Mouse (Mus musculus) cerebellum, postnatal 4 days (tissue): ENCODE measurements at regions not wholly inside any gene's neighbourhood (a gene's known extent, or its start where the extent isn't known, plus 50 kb on each side); places are given as distances from the start of the nearest gene placed in this dataset.
A peak's percentile ranks its signal among the peaks of the same experiment; 100 is the strongest.

Experiments used
- DNase-seq, 2 experiments: peaks; one replicate each; pipeline ENCODE4 v3.0.0; 2022; ENCODE audit warnings: low spot score in 2 of 2, mixed read lengths in 1 of 2

DNA sequence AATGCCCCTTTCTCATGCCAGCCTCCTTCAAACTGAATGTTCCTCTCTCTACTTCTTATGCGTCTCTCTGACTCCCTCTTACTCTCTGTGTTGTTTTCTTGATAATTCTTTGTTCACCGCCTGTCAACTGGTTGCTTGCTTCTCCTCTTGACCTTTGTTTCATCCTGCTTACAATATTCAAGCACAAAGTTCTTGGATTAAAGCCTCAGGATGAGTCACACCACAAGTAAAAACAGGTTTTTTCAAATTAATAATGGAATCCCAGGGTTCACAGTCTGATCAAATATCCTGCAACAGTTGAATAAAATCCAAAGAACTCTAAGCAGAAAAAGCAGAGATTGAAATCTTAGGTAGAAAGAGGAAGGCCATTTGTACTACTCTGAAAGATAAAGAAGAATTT, 285.9 kb upstream of the Cxadr start:
- no peak for DNase-seq

DNA sequence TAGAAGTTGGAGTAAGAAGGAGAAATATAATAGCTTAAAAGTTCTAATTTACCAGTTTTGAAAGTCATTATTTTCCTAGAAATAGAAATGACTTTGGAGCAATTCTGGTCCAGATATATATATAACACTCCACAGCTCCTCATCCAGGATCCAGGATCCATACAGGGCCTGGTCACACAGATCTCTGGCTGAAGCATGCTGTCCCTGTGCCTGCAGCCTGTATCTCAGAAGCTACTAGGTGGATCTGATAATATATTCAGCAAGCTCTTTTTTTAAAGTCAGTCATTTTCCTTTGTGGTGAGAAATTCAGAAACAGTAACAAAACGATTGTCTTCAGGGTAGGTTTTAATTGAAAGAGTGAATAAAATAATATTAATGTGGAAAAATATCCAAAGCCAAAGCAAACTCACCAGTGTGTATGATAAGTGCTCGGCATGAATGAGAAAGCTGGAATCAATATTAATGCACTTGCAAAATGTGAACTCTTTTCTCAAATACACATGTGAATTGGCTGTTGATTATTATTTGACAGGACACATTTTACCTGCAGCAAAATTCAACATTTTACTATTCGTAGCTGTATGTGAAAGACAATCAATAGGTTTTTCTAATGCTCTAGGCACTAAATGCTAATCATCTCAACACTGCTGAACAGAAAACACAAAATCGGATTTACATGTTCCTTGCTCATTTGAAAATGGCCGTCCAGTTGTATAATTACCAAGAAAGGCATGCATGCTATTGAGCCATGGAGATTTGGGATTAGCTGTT, 288.1 kb upstream of the Cxadr start:
- no peak for DNase-seq

DNA sequence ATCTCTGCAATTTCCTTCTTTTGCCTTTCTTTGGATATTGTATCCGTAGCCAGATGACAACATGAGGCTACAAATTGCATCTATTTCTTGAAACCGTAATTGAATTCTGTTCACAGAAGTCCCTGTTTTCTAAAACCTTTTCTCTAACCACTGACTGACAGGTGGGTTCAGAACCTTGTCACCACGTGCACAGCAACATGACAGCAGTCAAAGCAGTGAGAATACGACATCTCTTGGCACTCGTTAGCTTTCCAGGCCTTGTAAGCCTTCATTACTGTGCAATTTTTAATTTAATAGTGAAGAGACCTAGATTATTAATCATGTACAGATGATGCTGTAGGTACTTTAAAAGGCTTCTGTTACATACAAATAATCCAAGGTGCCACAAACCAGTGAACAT, 297.3 kb upstream of the Cxadr start:
- no peak for DNase-seq

DNA sequence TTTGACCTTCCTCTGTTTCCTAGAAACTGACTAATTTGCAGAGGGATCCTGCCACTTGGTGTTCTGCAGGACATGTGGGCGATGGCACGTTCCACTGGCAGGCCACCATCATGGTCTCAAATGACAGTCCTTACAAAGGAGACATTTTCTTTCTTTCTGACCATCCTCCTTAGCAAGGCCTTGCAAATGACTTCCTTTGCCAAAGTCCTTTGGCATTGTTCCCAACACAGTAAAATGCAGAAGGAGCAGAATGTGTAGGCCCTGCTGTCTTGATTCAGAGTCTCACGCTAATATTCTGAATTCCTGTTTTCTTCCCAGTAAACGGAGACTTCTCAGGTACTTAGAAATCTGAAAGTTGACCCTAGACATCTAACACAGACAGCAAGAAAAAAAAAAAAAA, 308.3 kb upstream of the Cxadr start:
- DNase-seq, result no peak

GRCm38 (mm10) chr16:77989791-77990325, 311.4 kb upstream of the Cxadr start:
- DNase-seq, result no peak

DNA sequence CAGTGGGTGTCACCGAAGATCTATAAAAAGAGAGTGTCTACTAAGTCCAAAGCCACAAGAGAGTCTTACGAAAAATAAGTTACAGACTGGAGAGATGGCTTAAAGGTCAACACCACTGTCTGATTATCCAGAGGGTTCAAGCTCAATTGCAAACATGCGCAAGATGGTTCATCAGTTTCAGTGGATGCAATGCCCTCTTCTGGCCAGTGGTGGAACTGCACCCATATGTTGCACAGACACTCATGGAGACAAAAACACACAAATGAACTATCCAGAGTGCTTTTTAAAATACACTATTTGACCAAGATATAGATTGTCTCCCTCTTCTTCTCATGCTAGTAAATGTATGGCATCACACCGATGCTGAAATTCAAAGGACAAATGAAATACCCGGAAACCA, 312.1 kb upstream of the Cxadr start:
- no peak for DNase-seq

- DNase-seq, result no peak
These were observed 314.3 kb upstream of the Cxadr start for GRCm38 (mm10) chr16:77986884-77987529.

DNA sequence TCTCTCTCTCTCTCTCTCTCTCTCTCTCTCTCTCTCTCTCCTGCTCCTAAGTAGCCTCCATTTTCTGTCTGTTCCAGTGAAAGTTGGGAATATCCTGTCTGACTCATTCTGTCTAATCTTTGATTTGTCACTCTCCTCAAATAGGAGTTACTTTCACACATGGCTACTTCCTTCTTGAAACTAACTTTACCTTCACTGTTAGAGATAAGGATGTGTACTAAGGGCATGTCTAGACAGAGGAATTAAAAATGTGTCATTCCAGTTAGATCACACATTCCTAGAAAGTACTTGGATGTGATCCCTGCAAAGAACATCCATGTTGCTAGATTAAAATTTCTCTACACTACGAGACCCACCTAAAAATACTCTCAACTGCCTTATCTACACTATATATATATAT, 346.9 kb upstream of the Gm11146 start:
- no peak for DNase-seq

GRCm38 (mm10) chr16:77945442-77945841, 343.5 kb upstream of the Gm11146 start:
- no peak for DNase-seq

DNA sequence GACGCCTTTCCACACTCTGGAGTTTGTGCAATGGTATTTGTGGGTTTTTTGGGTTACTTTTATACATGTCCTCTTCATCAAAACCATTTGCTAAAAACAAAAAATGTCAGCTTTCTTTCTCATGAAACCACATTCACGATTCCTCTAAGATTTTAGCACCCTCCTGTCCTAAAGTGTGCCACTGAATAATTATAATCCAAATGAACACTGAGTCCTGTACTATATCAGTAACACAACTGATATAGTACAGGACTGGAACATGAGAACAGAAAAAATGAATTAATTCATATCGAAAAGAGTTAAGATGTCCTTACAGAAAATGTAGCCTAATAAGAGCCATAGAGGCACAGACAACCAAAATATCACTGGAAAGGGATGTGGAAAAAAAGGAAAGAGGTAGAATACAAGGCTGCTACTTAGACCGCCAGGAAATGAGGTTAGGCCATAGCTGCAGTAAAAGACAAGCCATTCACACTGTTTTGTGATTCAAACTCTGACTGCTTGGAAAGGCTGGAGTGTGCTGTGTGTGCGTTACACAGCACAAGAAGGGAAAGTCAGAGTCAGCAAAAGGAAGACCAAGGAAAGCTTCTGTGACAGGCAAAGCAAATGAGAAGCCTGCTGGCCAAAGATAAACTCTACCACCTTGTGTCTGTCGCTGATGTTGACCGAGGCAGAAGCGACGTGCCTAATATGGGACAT, 329.3 kb upstream of the Gm11146 start:
- DNase-seq, result no peak

GRCm38 (mm10) chr16:77914160-77915070, 312.5 kb upstream of the Gm11146 start:
- DNase-seq, result no peak

DNA sequence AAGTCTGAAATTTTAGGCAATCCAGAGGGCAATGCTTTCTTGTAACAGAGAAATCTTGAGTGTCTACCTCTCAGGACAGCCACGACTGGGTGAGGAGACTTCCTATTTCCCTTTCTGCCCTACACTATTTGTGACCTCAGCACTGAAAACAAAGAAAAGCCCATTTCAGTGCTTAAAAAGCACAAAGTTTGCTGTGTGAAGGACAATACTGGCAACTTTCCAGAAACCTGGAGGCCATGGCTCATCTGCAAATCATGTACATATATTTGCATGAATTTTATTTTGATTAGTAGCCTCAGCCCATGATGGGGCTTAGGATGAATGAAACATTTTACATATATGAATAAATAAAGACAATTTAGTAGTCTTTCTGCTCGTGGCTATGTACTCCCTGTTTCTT, 292.4 kb upstream of the Gm11146 start:
- peak in 1 of 2 experiments; percentile 17 for DNase-seq

- no peak for DNase-seq
These were observed 291.8 kb upstream of the Gm11146 start for GRCm38 (mm10) chr16:77893690-77894089.

DNA sequence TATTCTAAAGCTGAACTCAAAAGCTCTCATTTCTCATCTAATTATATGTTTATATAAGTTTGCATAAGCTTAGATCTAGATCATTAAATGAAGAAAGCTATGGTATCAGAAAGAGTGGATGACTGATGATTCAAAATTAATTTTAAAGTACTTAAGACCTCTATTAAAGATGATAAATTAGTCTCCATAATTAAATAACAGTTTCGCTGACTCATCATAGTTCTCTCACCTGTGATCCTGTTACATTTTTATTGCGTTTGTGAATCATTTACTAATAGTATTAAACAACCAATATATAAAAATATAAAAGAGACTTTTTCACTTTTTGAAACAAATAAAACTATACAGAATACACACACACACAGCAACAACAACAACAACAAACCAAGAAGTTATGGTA, 290.8 kb upstream of the Gm11146 start:
- no peak for DNase-seq

GRCm38 (mm10) chr16:77889348-77889747, 287.5 kb upstream of the Gm11146 start:
- DNase-seq, result no peak

GRCm38 (mm10) chr16:77885060-77885679, 283.3 kb upstream of the Gm11146 start:
- DNase-seq, result peak in 1 of 2 experiments; percentile 22

- DNase-seq, result no peak
These were observed 282.6 kb upstream of the Gm11146 start for GRCm38 (mm10) chr16:77884495-77884894.

DNA sequence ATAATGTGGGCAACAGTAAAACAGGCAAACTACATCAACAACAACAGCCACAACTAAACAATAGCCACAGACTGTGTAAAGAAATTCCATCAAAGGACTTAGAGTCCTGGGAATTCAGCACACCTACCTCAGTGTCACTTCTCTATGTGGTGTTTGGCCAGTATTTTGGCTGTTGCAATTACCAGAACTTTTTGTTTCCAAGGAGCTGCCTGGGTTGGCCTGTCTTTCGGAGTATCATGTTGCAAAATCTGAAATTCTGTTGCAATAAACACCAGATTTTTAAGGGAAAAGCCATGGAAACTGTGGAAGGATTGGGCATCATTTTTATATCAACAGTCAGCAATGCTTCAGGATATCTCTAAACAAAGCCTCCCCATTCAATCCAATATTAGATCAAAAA, 275.1 kb upstream of the Gm11146 start:
- no peak for DNase-seq

- no peak for DNase-seq
These were observed 261.4 kb upstream of the Gm11146 start for GRCm38 (mm10) chr16:77863246-77863645.

DNA sequence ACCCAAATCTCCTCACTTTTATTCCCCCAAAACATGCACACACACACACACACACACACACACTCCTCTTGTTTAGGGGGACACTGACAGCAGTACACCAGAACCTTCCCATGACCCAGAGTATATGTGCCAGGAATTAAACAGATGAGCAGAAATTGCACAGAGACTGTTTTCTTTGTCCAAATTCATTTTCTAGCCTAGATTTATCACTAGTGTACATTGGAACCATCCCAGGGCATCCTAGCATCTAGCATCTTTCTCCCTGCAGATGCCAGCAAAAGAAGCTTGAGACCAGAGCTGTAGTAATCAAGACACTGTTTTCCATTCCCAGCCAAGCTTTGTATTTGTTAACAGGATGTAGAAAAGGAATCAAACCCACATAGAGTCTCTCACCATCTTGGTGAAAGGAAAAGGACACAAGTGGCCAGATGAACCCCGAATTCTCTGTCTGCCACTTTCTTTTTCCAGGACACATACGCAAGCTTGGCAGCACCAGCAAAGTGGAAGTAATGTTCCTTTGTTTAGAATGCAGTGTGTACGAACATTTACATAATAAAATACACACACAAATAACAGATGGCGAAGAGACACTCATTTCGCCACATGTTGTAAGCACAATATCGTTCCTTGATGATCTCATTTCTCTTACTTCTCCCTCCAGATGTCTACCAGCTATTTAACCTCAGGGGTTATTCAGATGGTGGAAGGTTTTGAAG, 250.3 kb upstream of the Gm11146 start:
- DNase-seq, result peak in 1 of 2 experiments; percentile 20
